Mouse (Mus musculus) CH12.LX (cell line): ENCODE measurements around the gene Slc6a17. TPM values are rescaled to one million over a fixed set of nuclear protein-coding genes. Genes with fewer than 3 reads are reported as not detected.

Source experiments
- DNase-seq: peaks from one replicate; pipeline ENCODE4 v3.0.0-alpha.2; 2013; ENCODE audit errors: extremely low read depth
- H3K27ac ChIP-seq: 2 replicates; pipeline ENCODE4 v1.5.1; 2012; ENCODE audit warnings: low read depth, mild to moderate bottlenecking, control low read depth, moderate library complexity; ENCODE audit not compliant: insufficient read depth
- H3K27me3 ChIP-seq: replicated peaks from 2 replicates; pipeline ENCODE3; 2012; ENCODE audit warnings: inconsistent platforms
- H3K36me3 ChIP-seq, 2 experiments: replicated peaks in 1 of 2; 2 replicates each; pipeline versions ENCODE3 to v1.6.1; 2012; ENCODE audit warnings: inconsistent platforms in 1 of 2, low read length in 1 of 2, mild to moderate bottlenecking in 1 of 2, mixed read lengths in 1 of 2, moderate library complexity in 1 of 2; ENCODE audit not compliant: control insufficient read depth in 1 of 2, insufficient read depth in 1 of 2
- H3K4me1 ChIP-seq, 2 experiments: 2 replicates each; pipeline ENCODE4 v1.6.1; 2012; ENCODE audit warnings: inconsistent platforms in 1 of 2, moderate library complexity in 1 of 2; ENCODE audit not compliant: insufficient read depth in 2 of 2, control insufficient read depth in 1 of 2
- H3K4me2 ChIP-seq: 2 replicates; pipeline ENCODE4 v1.6.1; 2012; ENCODE audit warnings: low read depth, mild to moderate bottlenecking, control low read depth; ENCODE audit not compliant: poor library complexity, insufficient read depth, severe bottlenecking
- H3K4me3 ChIP-seq, 3 experiments: fragments of 150-350 bp in 1 of 3; sonication (generic) in 1 of 3; replicated peaks in 1 of 3; 2 replicates each; pipeline versions ENCODE3 to v1.5.1; 2011 to 2012; ENCODE audit warnings: low read depth in 2 of 3, low read length in 2 of 3, mild to moderate bottlenecking in 2 of 3, moderate library complexity in 2 of 3, control low read depth in 1 of 3, improper control_type of control experiment in 1 of 3, inconsistent platforms in 1 of 3, mixed read lengths in 1 of 3; ENCODE audit not compliant: poor library complexity in 1 of 3
- H3K79me2 ChIP-seq: replicated peaks from 2 replicates; pipeline ENCODE4 v1.6.1; 2012; ENCODE audit warnings: mild to moderate bottlenecking, moderate library complexity; ENCODE audit not compliant: control insufficient read depth, poor library complexity, insufficient read depth, severe bottlenecking; ENCODE audit errors: extremely low read depth
- H3K9ac ChIP-seq: 2 replicates; pipeline ENCODE4 v1.6.1; 2012; ENCODE audit warnings: low read depth, mild to moderate bottlenecking, control low read depth, moderate library complexity; ENCODE audit not compliant: insufficient read depth
- H3K9me3 ChIP-seq: replicated peaks from 2 replicates; pipeline ENCODE3; 2012; ENCODE audit warnings: low read length, inconsistent platforms, mixed read lengths
- BHLHE40 ChIP-seq: IDR thresholded peaks from 2 replicates; pipeline ENCODE4 v1.6.1; 2011; ENCODE audit warnings: mild to moderate bottlenecking, low read depth, low read length, improper control_type of control experiment
- CHD1 ChIP-seq: IDR thresholded peaks from 2 replicates; pipeline ENCODE4 v1.6.1; 2012; ENCODE audit warnings: low read depth, low read length, improper control_type of control experiment, inconsistent platforms
- EP300 ChIP-seq: IDR thresholded peaks from 2 replicates; pipeline ENCODE4 v1.6.1; 2011; ENCODE audit warnings: low read length, improper control_type of control experiment
- HCFC1 ChIP-seq: IDR thresholded peaks from 2 replicates; pipeline ENCODE4 v1.6.1; 2012; ENCODE audit warnings: low read depth, mild to moderate bottlenecking, inconsistent platforms, low read length, improper control_type of control experiment
- IRF4 ChIP-seq: IDR thresholded peaks from 2 replicates; pipeline ENCODE4 v1.6.1; 2014; ENCODE audit warnings: low read depth, mild to moderate bottlenecking, inconsistent platforms, low read length, improper control_type of control experiment
- JUN ChIP-seq: IDR thresholded peaks from 2 replicates; pipeline ENCODE4 v1.6.1; 2011; ENCODE audit warnings: low read depth, mild to moderate bottlenecking, low read length, improper control_type of control experiment, moderate library complexity; ENCODE audit not compliant: insufficient read depth
- KAT2A ChIP-seq: IDR thresholded peaks from 2 replicates; pipeline ENCODE4 v1.6.1; 2012; ENCODE audit warnings: low read length, improper control_type of control experiment, inconsistent platforms; ENCODE audit not compliant: insufficient replicate concordance
- MAFK ChIP-seq: IDR thresholded peaks from 2 replicates; pipeline ENCODE4 v1.6.1; 2011; ENCODE audit warnings: low read length, improper control_type of control experiment; ENCODE audit not compliant: insufficient replicate concordance
- MAZ ChIP-seq: IDR thresholded peaks from 2 replicates; pipeline ENCODE4 v1.6.1; 2012; ENCODE audit warnings: low read depth, mild to moderate bottlenecking, inconsistent platforms, low read length, improper control_type of control experiment, moderate library complexity
- MYC ChIP-seq: IDR thresholded peaks from 2 replicates; pipeline ENCODE4 v1.6.1; 2011; ENCODE audit warnings: low read depth, mild to moderate bottlenecking, improper control_type of control experiment, low read length
- POLR2A ChIP-seq: IDR thresholded peaks from 2 replicates; pipeline ENCODE4 v1.6.1; 2011; ENCODE audit warnings: low read depth, mild to moderate bottlenecking, improper control_type of control experiment, low read length
- POLR2AphosphoS2 ChIP-seq: IDR thresholded peaks from 2 replicates; pipeline ENCODE4 v1.6.1; 2011; ENCODE audit warnings: low read depth, low read length, improper control_type of control experiment
- SIN3A ChIP-seq: IDR thresholded peaks from 2 replicates; pipeline ENCODE4 v1.6.1; 2012; ENCODE audit warnings: low read length, improper control_type of control experiment, inconsistent platforms
- SMC3 ChIP-seq: IDR thresholded peaks from 2 replicates; pipeline ENCODE4 v1.6.1; 2011; ENCODE audit warnings: low read depth, low read length, improper control_type of control experiment
- TBP ChIP-seq: conservative IDR thresholded peaks from 2 replicates; pipeline ENCODE4 v1.6.1; 2011; ENCODE audit warnings: low read depth, low read length, improper control_type of control experiment
- TCF12 ChIP-seq: IDR thresholded peaks from 2 replicates; pipeline ENCODE4 v1.6.1; 2014; ENCODE audit warnings: low read depth, mild to moderate bottlenecking, inconsistent platforms, low read length, improper control_type of control experiment
- USF1 ChIP-seq: IDR thresholded peaks from 2 replicates; pipeline ENCODE4 v1.6.1; 2014; ENCODE audit warnings: low read depth, mild to moderate bottlenecking, inconsistent platforms, low read length, improper control_type of control experiment
- ZC3H11A ChIP-seq: IDR thresholded peaks from 2 replicates; pipeline ENCODE4 v1.6.1; 2012; ENCODE audit warnings: low read depth, mild to moderate bottlenecking, inconsistent platforms, low read length, improper control_type of control experiment
- ZKSCAN1 ChIP-seq: IDR thresholded peaks from 2 replicates; pipeline ENCODE4 v1.6.1; 2012; ENCODE audit warnings: low read depth, inconsistent platforms, low read length, improper control_type of control experiment, borderline replicate concordance
- ZNF384 ChIP-seq: IDR thresholded peaks from 2 replicates; pipeline ENCODE4 v1.6.1; 2012; ENCODE audit warnings: low read depth, low read length, improper control_type of control experiment, inconsistent platforms
- dilution Hi-C: fragments of 300-500 bp; cut with MboI; formaldehyde crosslinking; loops from 2 replicates; pipeline ENCODE4 v1.14.3; 2020; ENCODE audit warnings: low sequenced_read_pairs; ENCODE audit not compliant: extremely low pct_unique_long_range_greater_than_20kb, extremely low pct_ligation_motif_present
- in situ Hi-C: fragments of 300-500 bp; cut with MboI; formaldehyde crosslinking; loops from 3 replicates; pipeline ENCODE4 v1.14.3; 2019; ENCODE audit warnings: low sequenced_read_pairs, low pct_ligation_motif_present, low pct_unique_long_range_greater_than_20kb, mixed read lengths
- polyA plus RNA-seq: library from polyadenylated mRNA; unstranded; fragments of >175 nt; gene quantifications from 2 replicates; pipeline ENCODE4 v1.2.1, GENCODE M21; 2012; ENCODE audit warnings: low read depth; ENCODE audit not compliant: insufficient read length
- total RNA-seq, 2 experiments: library from RNA; depleted of rRNA; stranded (reverse); fragments of 300-350 nt in 1 of 2; fragments of >200 nt in 1 of 2; gene quantifications; 2 replicates each; pipeline ENCODE4 v1.2.3; 2012 to 2014

The Slc6a17 gene
- total and polyA plus RNA-seq, 3 experiments, result not detected

DNA sequence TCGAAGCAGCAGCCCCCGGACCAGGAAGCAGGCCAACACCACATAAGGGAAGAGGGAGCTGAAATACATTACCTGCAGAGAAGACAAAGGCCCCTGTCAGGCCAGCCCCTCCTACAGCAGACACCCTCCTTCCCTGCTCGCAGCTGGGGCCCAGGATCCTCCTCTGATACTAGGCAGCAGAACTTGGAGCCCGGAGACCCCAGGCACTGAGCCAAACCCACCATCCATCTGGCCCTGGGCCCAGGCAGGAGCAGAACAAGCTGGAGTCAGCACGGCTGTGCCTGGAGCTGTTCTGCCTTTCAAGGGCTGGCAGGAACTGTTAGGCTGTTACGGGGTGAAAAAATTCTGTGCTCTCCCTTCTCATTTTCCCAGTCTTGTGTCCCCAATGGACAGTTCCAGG lies 26.4 kb downstream of the Slc6a17 start:
- no peak for DNase-seq
- no peaks in the 10 kb centered on the region for H3K36me3 ChIP-seq
- peaks cover 79% of the 10 kb centered on the region for H3K27me3 ChIP-seq
- no peaks in the 10 kb centered on the region for H3K4me1 ChIP-seq
- no peak overlapping the region for H3K9ac ChIP-seq
- H3K4me3 ChIP-seq, result no peak overlapping the region
- in situ Hi-C loops (no loop called here), dilution Hi-C loops (no loop called here)
- TF ChIP-seq ZC3H11A, result no peak
- TF ChIP-seq SMC3, result no peak
- TF ChIP-seq POLR2A, result no peak
- no peak for TF ChIP-seq MAZ
- no peak for TF ChIP-seq JUN
- no peak for TF ChIP-seq USF1
- TF ChIP-seq HCFC1, result no peak
- TF ChIP-seq TCF12, result no peak
- no peak for TF ChIP-seq CHD1
- no peak for TF ChIP-seq SIN3A
- TF ChIP-seq KAT2A, result no peak
- TF ChIP-seq MAFK, result no peak
- no peak for TF ChIP-seq ZNF384
- no peak for TF ChIP-seq TBP
- no peak overlapping the region for H3K4me2 ChIP-seq
- no peaks in the 10 kb centered on the region for H3K9me3 ChIP-seq
- no peak overlapping the region for H3K27ac ChIP-seq
- H3K79me2 ChIP-seq, result no peaks in the 10 kb centered on the region

DNA sequence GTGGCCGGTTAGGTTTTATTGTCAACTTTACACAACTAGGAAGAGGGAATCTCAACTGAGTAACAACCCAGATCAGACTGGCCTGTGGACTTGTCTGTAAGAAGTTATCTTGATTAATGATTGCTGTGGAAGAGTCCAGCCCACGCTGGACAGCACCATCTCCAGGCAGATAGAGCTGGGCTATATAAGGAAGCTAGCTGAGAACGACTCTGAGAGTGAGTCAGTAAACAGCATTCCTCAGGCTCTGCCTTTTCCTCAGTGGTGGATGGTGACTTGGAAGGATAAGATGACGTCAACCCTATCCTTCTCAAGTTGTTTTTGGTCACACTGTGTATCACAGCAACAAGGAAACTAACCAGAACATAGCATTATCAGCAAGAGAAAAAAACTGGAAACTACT lies 29.2 kb downstream of the Slc6a17 start:
- in situ Hi-C loops, result no loop called here
- dilution Hi-C loops, result no loop called here

More for the DNA sequence above, 29.2 kb downstream of the Slc6a17 start:
- H3K79me2 ChIP-seq, result no peaks in the 10 kb centered on the region
- no peak overlapping the region for H3K27ac ChIP-seq
- no peak for TF ChIP-seq TBP
- TF ChIP-seq USF1, result no peak
- TF ChIP-seq ZNF384, result no peak
- TF ChIP-seq JUN, result no peak
- TF ChIP-seq BHLHE40, result no peak
- no peak for TF ChIP-seq SMC3
- TF ChIP-seq MAFK, result no peak
- no peak for TF ChIP-seq TCF12
- TF ChIP-seq ZKSCAN1, result no peak
- TF ChIP-seq IRF4, result no peak
- TF ChIP-seq MYC, result no peak
- no peak for TF ChIP-seq CHD1
- no peak for TF ChIP-seq SIN3A
- no peak for TF ChIP-seq EP300
- TF ChIP-seq POLR2AphosphoS2, result no peak
- TF ChIP-seq, all 38 proteins: peak for 0
- DNase-seq, result no peak
- Histone ChIP-seq H3K4me3 (no peak overlapping the region), H3K9ac (no peak overlapping the region), H3K9me3 (no peaks in the 10 kb centered on the region), H3K4me1 (peaks cover 3 to 16% of the 10 kb centered on the region in 2 experiments; a peak in 2 of 4 replicates), H3K27me3 (peaks cover 74% of the 10 kb centered on the region), H3K36me3 (no peaks in the 10 kb centered on the region), H3K4me2 (no peak overlapping the region)
